20 mouse cellular contexts compared by ENCODE assay signal in the genomic region with DNA sequence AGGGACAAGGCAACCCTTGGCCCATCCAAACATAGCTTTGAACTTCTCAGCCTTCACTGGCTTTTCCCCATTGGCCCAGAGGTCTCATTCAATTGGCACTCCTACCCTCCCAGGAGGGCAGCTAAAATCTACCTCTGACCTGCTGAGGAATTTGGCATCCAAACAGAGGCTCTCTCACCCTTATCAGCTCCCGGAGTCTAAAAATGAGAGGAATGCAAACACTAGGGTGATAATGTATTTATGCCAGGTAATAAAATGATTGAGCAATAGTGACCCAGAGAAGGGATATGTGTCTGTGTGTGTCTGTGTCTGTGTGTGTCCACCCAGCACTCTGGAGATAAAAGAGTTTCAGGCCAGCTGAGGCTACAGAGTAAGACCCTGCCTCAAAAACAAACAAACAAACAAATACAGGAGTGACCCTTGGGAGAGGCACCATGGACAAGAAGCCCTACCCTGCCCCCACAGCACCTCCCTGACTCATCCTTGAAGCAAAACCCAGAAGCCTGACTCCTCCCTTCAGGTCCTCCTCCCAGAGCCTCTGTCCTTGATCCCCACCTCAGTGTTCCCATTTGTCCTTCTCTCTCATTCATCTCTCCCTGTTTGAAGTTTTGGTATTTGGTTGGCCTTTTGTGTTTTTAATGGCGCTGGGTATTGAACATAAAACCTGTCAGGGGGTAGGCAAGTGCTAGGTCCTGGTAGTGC. TPM values are rescaled to one million over a fixed set of nuclear protein-coding genes. Genes with fewer than 3 reads are reported as not detected.
DNase-seq lines count a peak whose midpoint lies in the region; ATAC-seq and TF ChIP-seq lines count a peak whose summit lies in the region.
"Had no signal": no experiment of that assay in that cellular context is flagged by ENCODE, and none has a peak within 500 bp of the region (broad histone marks: within the 10 kb centered on the region; RNA-seq: fewer than 3 reads in every experiment).

No protein-coding gene starts in this region.

- no peak overlapping the region for H3K4me2 ChIP-seq in liver, postnatal 0 days (ENCODE audit: low read depth, low read length)
- no peak overlapping the region for H3K4me2 ChIP-seq in intestine, postnatal 0 days (replicated peaks; ENCODE audit: low read depth)
- H3K4me2 ChIP-seq in myocyte (ENCODE audit: low read depth) = no peak overlapping the region
- H3K4me2 ChIP-seq in hindbrain, embryonic 13.5 days = no peak overlapping the region
- H3K4me2 ChIP-seq: midbrain, embryonic 11.5 days had no signal

- H3K27me3 ChIP-seq in liver, postnatal 0 days (ENCODE audit: insufficient read depth, low read length) = 0 out of 2 replicates have a peak, but pooled peaks cover 3% of the 10 kb centered on the region
- H3K27me3 ChIP-seq in intestine, postnatal 0 days (replicated peaks; ENCODE audit: control insufficient read depth, insufficient read depth, low read length) = no peaks in the 10 kb centered on the region
- no peaks in the 10 kb centered on the region for H3K27me3 ChIP-seq in myocyte (ENCODE audit: control insufficient read depth, insufficient read depth, insufficient read length)
- H3K27me3 ChIP-seq in hindbrain, embryonic 13.5 days = 0 out of 2 replicates have a peak, but pooled peaks cover 9% of the 10 kb centered on the region
- H3K27me3 ChIP-seq: Patski had no signal

- TF ChIP-seq POLR2A in myocyte (IDR thresholded peaks at IDR 0.05; ENCODE audit: insufficient read length, low read depth) = no peak

- no peaks in the 10 kb centered on the region for H3K9me3 ChIP-seq in liver, postnatal 0 days (ENCODE audit: low read length)
- H3K9me3 ChIP-seq in intestine, postnatal 0 days (ENCODE audit: control insufficient read depth) = no peaks in the 10 kb centered on the region
- H3K9me3 ChIP-seq in hindbrain, embryonic 13.5 days = no peaks in the 10 kb centered on the region
- H3K9me3 ChIP-seq: hindbrain, embryonic 10.5 days had no signal

- 60% methylated on average over 2 of the region's 2 CpGs for WGBS in liver, postnatal 0 days (ENCODE audit: insufficient replicate concordance)
- 50% methylated on average over 2 of the region's 2 CpGs for WGBS in intestine, postnatal 0 days
- WGBS in hindbrain, embryonic 13.5 days = 83% methylated on average over 2 of the region's 2 CpGs

- peak; percentile 86 for DNase-seq in heart, adult 11 months
- no peak for DNase-seq in heart, adult 8-10 months (ENCODE audit: low spot score)
- no peak for DNase-seq in liver, postnatal 0 days
- no peak for DNase-seq in liver
- DNase-seq: B cell, adult 2 months; cerebellum, adult 2 months; forebrain, postnatal 0 days; gastrocnemius, adult 2 months; heart, adult 2 months; right cerebral cortex, postnatal 25 days; thymus, postnatal 14 days had no signal

- no peak for TF ChIP-seq EP300 in liver, postnatal 0 days (IDR thresholded peaks at IDR 0.05; ENCODE audit: low read depth)

- 0 out of 2 replicates have a peak, but pooled peaks have one; percentile 18 for ATAC-seq in liver, postnatal 0 days
- ATAC-seq in intestine, postnatal 0 days = 0 out of 2 replicates have a peak, but pooled peaks have one; percentile 14
- ATAC-seq in hindbrain, embryonic 13.5 days (ENCODE audit: low FRiP score) = no peak
- ATAC-seq in frontal cortex, adult (ENCODE audit: low TSS enrichment) = no peak
- ATAC-seq: forebrain, postnatal 0 days; inflammation-experienced regulatory T-cells, adult 6 months; Patski had no signal

- TF ChIP-seq CTCF in liver, postnatal 0 days (IDR thresholded peaks at IDR 0.05; ENCODE audit: low read depth) = no peak
- no peak for TF ChIP-seq CTCF in intestine, postnatal 0 days (IDR thresholded peaks at IDR 0.05; ENCODE audit: low read depth)

- H3K4me3 ChIP-seq in liver, postnatal 0 days (ENCODE audit: low read depth, low read length) = no peak overlapping the region
- no peak overlapping the region for H3K4me3 ChIP-seq in intestine, postnatal 0 days (ENCODE audit: low read depth, low read length)
- H3K4me3 ChIP-seq in myocyte = no peak overlapping the region
- H3K4me3 ChIP-seq in hindbrain, embryonic 13.5 days = no peak overlapping the region
- H3K4me3 ChIP-seq: gastrocnemius, adult 2 months; heart, adult 2 months; hindbrain, embryonic 10.5 days had no signal

- no peak overlapping the region for H3K27ac ChIP-seq in liver, postnatal 0 days (ENCODE audit: low read depth)
- peak overlapping the region; percentile 15; the same call in 1 of the 2 replicates for H3K27ac ChIP-seq in intestine, postnatal 0 days (ENCODE audit: low read depth, low read length)
- no peak overlapping the region for H3K27ac ChIP-seq in hindbrain, embryonic 13.5 days
- H3K27ac ChIP-seq: gastrocnemius, adult 2 months; heart, adult 2 months; hindbrain, embryonic 10.5 days; stomach, postnatal 0 days had no signal

- no peaks in the 10 kb centered on the region for H3K36me3 ChIP-seq in liver, postnatal 0 days (replicated peaks; ENCODE audit: insufficient read depth, low read length)
- H3K36me3 ChIP-seq in intestine, postnatal 0 days (ENCODE audit: control insufficient read depth, insufficient read depth) = no peaks in the 10 kb centered on the region
- no peaks in the 10 kb centered on the region for H3K36me3 ChIP-seq in myocyte (ENCODE audit: control insufficient read depth, insufficient read depth)
- H3K36me3 ChIP-seq in hindbrain, embryonic 13.5 days = no peaks in the 10 kb centered on the region
- H3K36me3 ChIP-seq: hindbrain, embryonic 10.5 days had no signal

- H3K79me2 ChIP-seq in myocyte (ENCODE audit: control insufficient read depth, insufficient read depth) = no peaks in the 10 kb centered on the region

- no peak overlapping the region for H3ac ChIP-seq in myocyte (ENCODE audit: control insufficient read depth, insufficient read length)

- peaks cover 15% of the 10 kb centered on the region for H3K4me1 ChIP-seq in liver, postnatal 0 days (ENCODE audit: insufficient read depth)
- H3K4me1 ChIP-seq in intestine, postnatal 0 days (replicated peaks; ENCODE audit: control insufficient read depth, insufficient read depth, low read length) = peaks cover 20% of the 10 kb centered on the region
- peaks cover 29% of the 10 kb centered on the region for H3K4me1 ChIP-seq in hindbrain, embryonic 13.5 days (replicated peaks)

- H3K9ac ChIP-seq in liver, postnatal 0 days (replicated peaks) = no peak overlapping the region
- H3K9ac ChIP-seq in intestine, postnatal 0 days (ENCODE audit: low read depth, low read length) = no peak overlapping the region
- H3K9ac ChIP-seq in hindbrain, embryonic 13.5 days = no peak overlapping the region
- H3K9ac ChIP-seq: forebrain, postnatal 0 days had no signal

TF ChIP-seq in myocyte, 11 proteins besides CTCF, POLR2A, EP300 and RAD21:
- TF ChIP-seq CEBPB (IDR thresholded peaks at IDR 0.05; ENCODE audit: insufficient read depth, poor library complexity, severe bottlenecking) = 0 out of 2 replicates have a peak, but pooled peaks have one; percentile 17
- no peak for TF ChIP-seq TCF12 (IDR thresholded peaks at IDR 0.05; ENCODE audit: insufficient read depth, poor library complexity, severe bottlenecking)

RNA-seq across cellular contexts. Expression of gene Kifc3, which starts 56.4 kb away (rescaled TPM):
- 10 to 100 TPM; 79.2 to 89.7 (median 83.6) TPM for total RNA-seq in heart, adult 8-10 months (2022)
- polyA plus RNA-seq in liver, postnatal 0 days (2015; fragmentation: Nextera tagmentation; extraction: Ambion mirVana) = 5.3 and 5.4 TPM in 2 replicates
- 20.9 and 21.1 TPM in 2 replicates for polyA plus RNA-seq in intestine, postnatal 0 days (2015; fragmentation: Nextera tagmentation; extraction: Ambion mirVana)
- 22.6 TPM for polyA plus RNA-seq in myocyte (2012; fragmentation: generic; extraction: Trizol)
- polyA plus RNA-seq in hindbrain, embryonic 13.5 days (2015; fragmentation: Nextera tagmentation; extraction: Ambion mirVana) = 16.5 and 20.2 TPM in 2 replicates

Comparison
In these comparisons a context has a peak if more than half of its experiments do, and no peak if none do; other contexts are left out.
1. ATAC-seq: peak in liver, postnatal 0 days (single experiment) and intestine, postnatal 0 days (single experiment); none in hindbrain, embryonic 13.5 days (single experiment) and frontal cortex, adult (single experiment).